Mouse (Mus musculus) spleen, postnatal 14 days (tissue): ENCODE measurements around the gene Cadm3.

Experiments
- DNase-seq, 2 experiments: peaks; one replicate each; pipeline ENCODE4 v3.0.0; 2021 to 2022; ENCODE audit warnings: low spot score in 2 of 2

Gene Cadm3

GRCm38 (mm10) chr1:173357799-173358198, 9.7 kb downstream of the Cadm3 start:
- no peak for DNase-seq

GRCm38 (mm10) chr1:173356699-173357098, 10.8 kb downstream of the Cadm3 start:
- no peak for DNase-seq

- DNase-seq = no peak
Observed at GRCm38 (mm10) chr1:173355107-173355846, 12.2 kb downstream of the Cadm3 start.

GRCm38 (mm10) chr1:173350372-173350957, 17.0 kb downstream of the Cadm3 start, which contains the start of gene Aim2:
Gene Aim2, plus strand, starts transcription at chr1:173350879.
- no peak for DNase-seq

- peak in 1 of 2 experiments; percentile 29 for DNase-seq
Observed at GRCm38 (mm10) chr1:173349946-173350345, 17.5 kb downstream of the Cadm3 start.

GRCm38 (mm10) chr1:173349192-173349591, 18.3 kb downstream of the Cadm3 start:
- DNase-seq = no peak

GRCm38 (mm10) chr1:173348527-173348926, 19.0 kb downstream of the Cadm3 start:
- DNase-seq = no peak

- DNase-seq = no peak
Observed at GRCm38 (mm10) chr1:173345112-173345511, 22.4 kb downstream of the Cadm3 start.

GRCm38 (mm10) chr1:173343934-173344333, 23.6 kb downstream of the Cadm3 start:
- DNase-seq = no peak

- DNase-seq = no peak
Observed at GRCm38 (mm10) chr1:173342425-173342824, 25.1 kb downstream of the Cadm3 start.

GRCm38 (mm10) chr1:173339543-173339942, 28.0 kb downstream of the Cadm3 start:
- peak; percentile 32 to 43 for DNase-seq

- no peak for DNase-seq
Observed at GRCm38 (mm10) chr1:173337008-173337407, 30.5 kb downstream of the Cadm3 start.

- no peak for DNase-seq
Observed at GRCm38 (mm10) chr1:173335903-173336302, 31.6 kb downstream of the Cadm3 start.

GRCm38 (mm10) chr1:173333312-173334253, 33.9 kb downstream of the Cadm3 start, which contains the start of gene Ackr1:
Gene Ackr1, minus strand, starts transcription at chr1:173333750.
- peak; percentile 35 to 41 for DNase-seq

GRCm38 (mm10) chr1:173332418-173332817, 35.1 kb downstream of the Cadm3 start:
- no peak for DNase-seq

- no peak for DNase-seq
Observed at GRCm38 (mm10) chr1:173329743-173330142, 37.8 kb downstream of the Cadm3 start.

- DNase-seq = no peak
Observed at GRCm38 (mm10) chr1:173329185-173329584, 38.3 kb downstream of the Cadm3 start.

- no peak for DNase-seq
Observed at GRCm38 (mm10) chr1:173328446-173328845, 39.0 kb downstream of the Cadm3 start.

- no peak for DNase-seq
Observed at GRCm38 (mm10) chr1:173326552-173326951, 40.9 kb downstream of the Cadm3 start.

GRCm38 (mm10) chr1:173325395-173325794, 42.1 kb downstream of the Cadm3 start:
- no peak for DNase-seq

- DNase-seq = no peak
Observed at GRCm38 (mm10) chr1:173324961-173325360, 42.5 kb downstream of the Cadm3 start.
